Mouse (Mus musculus) cerebellum, adult (tissue): ENCODE measurements around the gene Slc6a9.
A peak's percentile ranks its signal among the peaks of the same experiment; 100 is the strongest.

Source experiments
- ATAC-seq: cut with Nextera tagmentation; 2 replicates; pipeline ENCODE4 v1.9.2; 2017; ENCODE audit warnings: mild to moderate bottlenecking, moderate library complexity, mixed read lengths; ENCODE audit not compliant: insufficient number of reproducible peaks, low FRiP score, low TSS enrichment

Slc6a9 gene

DNA sequence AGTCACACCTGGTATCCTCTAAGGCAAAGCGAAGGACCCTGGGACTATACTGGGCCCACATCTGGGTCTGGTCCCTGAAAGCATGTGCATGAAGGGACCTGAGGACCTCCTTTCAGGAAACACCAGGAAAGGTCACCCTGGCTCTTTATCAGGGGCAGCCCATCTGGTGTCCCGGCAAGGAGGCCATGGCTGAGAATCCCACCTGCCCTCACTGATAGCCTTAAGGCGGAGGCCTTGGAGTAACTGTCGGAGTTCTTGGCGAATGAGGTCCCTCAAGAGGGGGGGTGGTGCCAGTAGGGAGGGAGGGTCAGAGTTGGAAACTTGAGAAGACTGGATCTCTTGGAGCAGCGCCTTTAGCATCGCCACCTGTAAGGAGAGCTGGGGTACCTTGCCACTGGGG is 37.5 kb downstream of the Slc6a9 start:
- no peak for ATAC-seq

GRCm38 (mm10) chr4:117872471-117872886 is 38.2 kb downstream of the Slc6a9 start, which contains the start of gene Ccdc24:
TSS of gene Ccdc24 (minus strand) at chr4:117872557.
- ATAC-seq = no peak

GRCm38 (mm10) chr4:117873615-117874014 is 39.3 kb downstream of the Slc6a9 start:
- ATAC-seq = no peak

DNA sequence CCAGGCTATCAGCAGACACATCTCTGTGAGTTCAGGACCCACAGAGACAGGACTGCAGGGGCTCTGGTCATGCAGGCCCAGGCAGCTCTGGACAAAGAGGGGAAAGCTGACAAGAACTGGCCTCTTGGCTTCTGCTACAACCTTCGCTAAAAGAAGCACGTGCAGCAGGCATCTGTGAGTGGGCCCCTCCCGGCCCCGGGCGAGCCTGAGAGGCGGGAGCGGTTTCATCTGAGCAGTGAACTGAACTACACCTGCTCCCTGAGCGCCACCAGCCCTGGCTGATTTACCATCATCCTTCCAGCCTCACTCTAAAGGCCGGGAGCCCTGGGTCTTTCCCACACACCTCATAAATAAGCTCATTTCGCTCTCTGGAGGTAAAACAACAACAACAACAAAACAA is 44.0 kb downstream of the Slc6a9 start:
- ATAC-seq = no peak

DNA sequence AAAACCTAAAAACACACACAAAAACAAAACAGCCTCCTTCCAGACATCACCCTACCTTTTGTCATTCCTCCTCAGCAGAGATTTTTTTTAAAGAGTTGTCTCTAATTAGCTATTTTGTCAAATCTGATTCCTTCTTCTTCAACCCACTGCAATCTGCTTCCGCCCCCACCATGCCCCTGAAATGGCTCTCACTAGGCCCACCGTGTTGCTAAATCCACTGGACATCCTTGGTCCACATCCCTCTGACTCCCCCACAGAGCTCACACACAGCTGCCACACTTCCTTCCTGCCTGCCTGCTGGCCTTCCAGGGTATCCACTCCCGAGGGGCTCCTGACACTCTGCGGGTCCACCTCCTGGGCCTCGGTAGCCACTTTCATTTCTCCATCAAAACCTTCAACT is 44.4 kb downstream of the Slc6a9 start:
- ATAC-seq = no peak

GRCm38 (mm10) chr4:117882701-117883691 is 48.7 kb downstream of the Slc6a9 start, which contains the start of gene B4galt2:
TSS of gene B4galt2 (minus strand) at chr4:117883487.
- ATAC-seq = no peak

DNA sequence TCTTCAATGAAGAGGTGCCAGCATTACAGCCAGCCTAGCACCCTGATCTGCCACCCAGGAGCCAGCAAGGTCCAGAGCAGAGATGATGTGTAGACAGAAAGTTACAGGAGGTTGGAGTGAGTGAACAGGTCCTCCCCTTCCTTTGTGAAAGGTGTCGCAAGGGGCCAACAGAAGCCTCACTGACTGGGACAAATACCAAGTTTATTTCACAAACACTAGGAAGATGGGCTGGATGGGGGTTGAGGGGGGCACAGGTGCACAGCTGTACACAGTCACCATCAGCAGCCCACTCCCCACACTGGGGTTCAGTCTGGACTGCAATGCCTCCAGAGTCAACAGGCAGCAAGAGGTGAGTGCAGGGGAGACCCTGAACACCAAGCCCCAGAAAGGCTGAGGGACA is 49.8 kb downstream of the Slc6a9 start:
- no peak for ATAC-seq

GRCm38 (mm10) chr4:117885093-117885492 is 50.8 kb downstream of the Slc6a9 start:
- no peak for ATAC-seq

DNA sequence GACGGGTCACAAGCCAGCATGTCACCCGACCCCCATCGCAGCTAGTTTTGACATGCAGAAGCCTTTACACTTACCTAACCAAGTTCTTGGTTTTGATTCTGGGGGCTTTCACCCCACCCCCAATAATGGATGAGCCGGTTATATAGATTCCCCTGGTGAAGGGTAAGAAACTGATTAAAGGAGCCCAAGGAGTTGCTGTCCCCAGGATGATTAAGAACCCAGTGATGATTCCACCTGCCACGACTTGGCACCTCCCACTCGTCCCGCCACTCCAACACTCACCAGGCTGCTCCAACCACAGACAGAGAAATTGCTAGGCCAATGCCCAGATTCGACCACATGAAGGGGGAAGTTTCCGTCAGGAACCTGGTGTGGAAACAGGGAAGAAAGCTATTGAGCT is 51.7 kb downstream of the Slc6a9 start:
- no peak for ATAC-seq

DNA sequence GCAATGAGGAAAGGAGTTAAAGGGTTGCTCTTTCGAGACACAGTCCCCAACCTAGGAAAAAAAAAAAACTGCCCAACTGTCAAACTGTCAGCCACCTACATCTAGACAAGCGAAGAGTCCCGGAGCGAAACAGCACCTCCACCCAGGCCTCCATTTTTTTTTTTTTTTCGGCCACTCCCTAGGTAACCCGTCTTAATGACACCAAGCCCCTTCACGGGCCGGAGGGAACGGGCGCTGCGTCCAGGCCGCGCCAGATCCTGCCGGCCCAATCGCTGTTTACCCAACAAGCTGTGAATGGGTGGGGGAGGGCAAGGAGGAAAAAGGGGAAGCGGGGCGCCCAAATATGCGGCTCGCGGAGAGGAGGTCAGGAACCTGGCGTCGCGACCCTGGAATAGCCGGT is 52.3 kb downstream of the Slc6a9 start:
- no peak; the same call in 1 of the 2 replicates for ATAC-seq

- peak; percentile 75 for ATAC-seq
These were observed 52.8 kb downstream of the Slc6a9 start, which contains the start of gene Atp6v0b for GRCm38 (mm10) chr4:117887133-117887532. TSS of gene Atp6v0b (minus strand) at chr4:117887333.

DNA sequence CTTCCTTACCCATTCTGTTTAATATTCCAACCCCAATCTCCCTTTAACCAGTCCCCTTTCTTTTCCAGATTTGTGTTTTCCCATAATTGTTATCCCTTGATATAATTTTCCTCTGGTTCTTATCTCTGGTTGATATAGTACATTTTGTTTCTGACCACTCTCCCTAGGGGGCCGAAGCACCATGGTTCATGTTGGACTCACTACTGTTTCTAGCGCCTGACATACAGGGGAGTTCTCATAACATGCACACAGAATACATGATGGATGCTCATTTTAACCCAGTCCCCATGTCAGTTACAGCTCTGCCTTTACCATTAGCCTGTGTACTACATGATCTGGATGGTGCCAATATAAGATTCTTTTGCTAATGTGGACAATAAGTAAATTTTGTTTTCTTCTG is 53.6 kb downstream of the Slc6a9 start:
- no peak for ATAC-seq

- ATAC-seq = no peak
These were observed 55.2 kb downstream of the Slc6a9 start for GRCm38 (mm10) chr4:117889471-117889870.

GRCm38 (mm10) chr4:117890031-117890430 is 55.7 kb downstream of the Slc6a9 start:
- no peak for ATAC-seq

DNA sequence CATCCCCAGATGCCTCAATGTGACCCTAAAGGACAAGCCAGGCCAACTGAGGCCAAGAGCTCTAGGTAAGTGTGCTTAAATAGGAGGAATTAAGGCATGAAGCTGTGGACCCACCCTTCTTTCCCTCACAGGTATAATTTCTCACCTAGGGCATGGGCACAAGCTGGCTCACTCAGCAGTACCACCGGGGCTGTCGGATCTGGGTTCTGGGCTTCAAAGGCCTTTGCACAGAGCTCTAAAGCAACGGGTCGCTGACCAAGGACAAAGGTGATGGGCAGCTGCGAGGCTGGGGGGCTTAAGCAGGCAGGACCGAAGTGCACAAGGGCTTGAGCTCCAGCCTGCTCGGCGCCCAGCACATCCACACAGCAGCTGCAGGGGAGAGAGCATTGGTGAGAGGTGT is 56.4 kb downstream of the Slc6a9 start:
- no peak for ATAC-seq

- peak; percentile 72 for ATAC-seq
These were observed 57.4 kb downstream of the Slc6a9 start, which contains the start of gene Dph2 for GRCm38 (mm10) chr4:117891738-117892161. TSS of gene Dph2 (minus strand) at chr4:117892032.

DNA sequence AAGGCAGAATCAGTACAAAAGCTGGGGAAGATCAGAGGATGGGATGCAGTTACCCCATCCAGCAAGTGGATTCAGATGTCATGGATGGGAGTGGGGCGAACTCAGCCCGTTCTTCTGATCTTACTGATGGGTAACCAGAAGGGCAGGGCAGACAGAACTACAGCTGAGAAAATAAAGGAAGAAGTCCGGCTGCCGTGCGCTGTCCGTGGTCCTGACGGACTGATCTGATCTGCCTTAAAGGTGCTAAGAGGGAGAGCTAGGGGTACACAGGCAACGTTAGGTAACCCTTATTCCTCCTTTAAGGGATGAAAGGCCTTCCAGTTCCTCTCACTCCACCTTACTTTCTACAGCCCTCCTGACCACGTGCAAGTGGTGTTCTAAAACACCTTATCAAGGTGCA is 59.1 kb downstream of the Slc6a9 start:
- no peak for ATAC-seq

GRCm38 (mm10) chr4:117894601-117895000 is 60.3 kb downstream of the Slc6a9 start:
- no peak for ATAC-seq

DNA sequence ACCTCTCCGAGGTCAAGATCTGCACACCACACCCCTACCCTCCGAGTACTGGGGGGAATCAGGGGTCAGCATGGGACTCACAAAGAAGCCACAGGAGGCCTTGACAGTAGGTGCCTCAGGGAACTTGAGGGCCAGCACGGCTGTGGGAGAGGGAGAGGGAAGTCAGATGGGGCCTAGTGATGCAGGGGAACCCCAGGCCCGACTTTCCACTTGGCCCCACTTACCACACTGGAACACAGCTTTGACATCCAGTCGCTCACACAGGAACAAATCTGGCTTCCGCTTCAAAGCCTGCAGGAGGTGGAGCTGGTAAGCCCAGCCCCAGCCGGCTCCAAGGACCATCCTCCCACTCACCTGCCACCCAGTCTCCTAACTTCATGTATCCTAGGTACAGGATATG is 61.0 kb downstream of the Slc6a9 start:
- no peak for ATAC-seq

- ATAC-seq = peak; percentile 49; the same call in 1 of the 2 replicates
These were observed 61.7 kb downstream of the Slc6a9 start for GRCm38 (mm10) chr4:117896031-117896430.

DNA sequence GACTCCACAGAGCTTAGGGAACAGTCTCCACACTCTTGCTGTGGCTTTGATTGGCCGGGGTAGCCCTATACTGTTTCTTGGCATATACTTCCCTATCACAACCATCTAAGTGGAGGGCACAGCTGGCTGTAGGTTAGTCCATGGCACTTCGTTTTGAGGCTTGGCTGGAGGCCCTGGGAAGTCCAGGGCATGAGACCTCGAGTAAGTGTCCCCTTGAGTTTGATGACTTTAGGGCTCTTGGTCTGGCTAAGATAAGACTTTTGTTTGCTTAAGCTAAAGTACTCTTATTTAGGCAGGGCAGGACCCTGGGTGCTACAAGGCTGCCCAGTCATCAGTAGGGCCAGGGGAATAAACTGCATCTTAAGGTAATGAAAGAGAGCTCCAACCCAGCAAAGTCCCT is 63.8 kb downstream of the Slc6a9 start:
- no peak for ATAC-seq

DNA sequence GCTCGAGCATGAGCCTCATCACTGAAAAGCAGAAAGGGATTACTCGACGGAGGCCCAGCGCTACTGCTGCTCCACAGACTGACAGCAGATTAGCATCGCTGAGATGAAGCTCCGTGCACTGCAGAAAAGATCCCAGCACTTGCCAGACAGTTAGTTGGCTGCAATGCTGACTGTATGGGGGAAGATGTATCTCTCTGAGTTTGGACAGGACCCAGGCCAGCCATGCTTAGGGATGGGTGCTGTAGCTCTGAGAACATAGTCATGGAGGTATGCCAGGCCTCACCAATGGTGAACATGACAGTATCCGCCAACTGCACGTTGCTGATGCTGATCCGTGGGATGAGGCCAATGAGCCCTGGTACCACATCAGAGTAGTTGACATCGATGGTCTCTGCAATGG is 69.8 kb downstream of the Slc6a9 start:
- no peak for ATAC-seq
